Mouse (Mus musculus): ENCODE results near the gene Fam131a. TPM values are rescaled to one million over a fixed set of nuclear protein-coding genes. Genes with fewer than 3 reads are reported as not detected.

Fam131a gene
- total and polyA plus RNA-seq, 3 experiments = not detected

DNA sequence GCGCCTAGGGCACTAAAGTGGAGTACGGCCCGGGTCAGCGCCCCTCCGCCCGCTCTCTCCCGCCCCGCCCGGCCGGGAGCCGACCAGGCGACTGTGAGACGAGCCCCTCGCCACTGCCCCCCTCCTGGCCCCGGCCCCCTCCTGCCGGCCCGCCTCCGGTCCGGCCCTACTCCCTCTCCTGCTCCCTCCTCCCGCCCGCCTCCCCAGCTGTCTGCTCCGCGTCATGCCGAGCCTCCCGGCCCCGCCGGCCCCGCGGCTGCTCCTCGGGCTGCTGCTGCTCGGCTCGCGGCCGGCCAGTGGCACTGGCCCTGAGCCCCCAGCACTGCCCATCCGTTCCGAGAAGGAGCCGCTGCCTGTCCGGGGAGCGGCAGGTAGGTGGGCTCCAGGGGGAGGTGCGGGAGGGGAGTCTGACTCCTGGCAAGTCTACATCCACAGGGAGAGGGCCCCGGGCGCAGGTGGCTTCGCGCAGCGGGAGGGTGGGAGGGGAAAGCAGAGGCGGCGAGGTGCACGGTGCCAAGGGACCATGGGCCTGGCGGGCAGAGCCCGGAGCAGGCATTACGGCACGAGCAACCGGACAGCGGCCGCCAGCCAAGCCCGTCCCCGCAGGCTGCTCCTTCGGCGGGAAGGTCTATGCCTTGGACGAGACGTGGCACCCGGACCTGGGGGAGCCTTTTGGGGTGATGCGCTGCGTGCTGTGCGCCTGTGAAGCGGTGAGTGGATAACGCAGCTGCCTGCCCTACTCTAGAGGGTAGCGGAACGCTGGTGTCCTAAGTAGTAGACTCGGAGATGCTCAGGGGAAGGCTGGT, 40.1 kb downstream of the Fam131a start, which contains the start of gene Chrd:
Gene Chrd, plus strand, starts transcription at position 203 of the 806 bp plus-strand sequence.
- Histone ChIP-seq H3K27ac (ENCODE audit: control insufficient read depth, low read depth, low read length) (no peak within 1 kb of the TSS), H3K4me3 (ENCODE audit: control insufficient read depth in 1 of 2, insufficient read depth in 1 of 2, low read depth in 2 of 2, low read length in 2 of 2) (no peak within 1 kb of the TSS), H3K9ac (ENCODE audit: control insufficient read depth, low read depth, low read length, poor library complexity, severe bottlenecking) (no peak within 1 kb of the TSS), H3K4me1 (ENCODE audit: control insufficient read depth in 1 of 2, insufficient read depth in 2 of 2, low read length in 2 of 2) (no peaks in the 10 kb centered on the region), H3K27me3 (ENCODE audit: control insufficient read depth in 1 of 2, insufficient read depth in 2 of 2, low read length in 2 of 2) (no peaks in the 10 kb centered on the region; a peak in 3 of 4 replicates), H3K9me3 (replicated peaks; ENCODE audit: insufficient read depth, low read length) (no peaks in the 10 kb centered on the region), H3K36me3 (ENCODE audit: control insufficient read depth in 1 of 2, insufficient read depth in 2 of 2, low read length in 2 of 2) (no peaks in the 10 kb centered on the region), H3K79me2 (ENCODE audit: control insufficient read depth, insufficient read depth, low read length, poor library complexity) (no peaks in the 10 kb centered on the region)
- TF ChIP-seq ZKSCAN1 (IDR thresholded peaks at IDR 0.05; ENCODE audit: low read depth, low read length) = no peak
- DNase-seq (ENCODE audit: low read depth, low spot score) = no peak

DNA sequence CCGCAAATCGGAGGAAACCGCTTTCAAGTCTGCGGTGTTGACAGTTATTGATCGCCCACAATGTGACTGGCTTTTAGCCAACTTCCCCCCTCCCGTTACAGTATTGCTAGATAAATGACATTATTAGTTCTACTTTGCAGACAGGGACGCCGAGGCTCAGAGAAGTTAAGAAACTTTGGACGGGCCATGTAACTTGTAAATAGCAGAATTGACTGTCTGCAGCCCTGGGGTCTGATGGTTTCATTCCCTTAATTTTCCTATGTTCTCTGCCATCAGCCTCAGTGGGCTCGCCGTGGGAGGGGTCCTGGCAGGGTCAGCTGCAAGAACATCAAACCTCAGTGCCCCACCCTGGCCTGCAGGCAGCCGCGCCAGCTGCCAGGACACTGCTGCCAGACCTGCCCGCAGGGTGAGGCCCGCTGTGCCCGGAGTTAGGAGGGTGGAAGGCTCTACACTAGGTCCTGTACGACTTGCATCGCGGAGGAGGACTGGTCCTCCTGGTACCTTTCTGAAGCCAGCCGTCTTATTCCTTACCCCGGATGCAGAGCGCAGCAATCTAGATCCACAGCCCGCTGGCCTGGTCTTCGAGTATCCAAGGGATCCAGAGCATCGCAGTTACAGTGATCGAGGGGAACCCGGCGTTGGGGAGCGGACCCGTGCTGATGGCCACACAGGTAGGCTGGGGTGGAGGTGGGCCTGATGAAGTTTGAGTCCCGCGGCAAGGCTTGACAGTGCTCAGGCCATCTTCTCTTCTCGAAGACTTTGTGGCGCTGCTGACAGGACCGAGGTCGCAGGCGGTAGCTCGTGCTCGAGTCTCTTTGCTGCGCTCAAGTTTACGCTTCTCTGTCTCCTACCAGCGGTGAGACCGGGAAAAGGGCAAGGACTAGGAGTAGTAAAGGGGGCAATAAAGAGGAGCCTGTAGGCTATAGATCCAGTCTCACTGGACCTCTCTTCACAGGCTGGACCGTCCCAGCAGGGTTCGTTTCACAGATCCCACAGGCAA, 41.0 kb downstream of the Fam131a start, which contains the start of gene Thpo:
Gene Thpo, minus strand, starts transcription at position 781 of the 1,000 bp plus-strand sequence.
- Histone ChIP-seq H3K36me3 (ENCODE audit: control insufficient read depth in 1 of 2, insufficient read depth in 2 of 2, low read length in 2 of 2) (no peaks in the 10 kb centered on the region), H3K79me2 (ENCODE audit: control insufficient read depth, insufficient read depth, low read length, poor library complexity) (no peaks in the 10 kb centered on the region), H3K9me3 (replicated peaks; ENCODE audit: insufficient read depth, low read length) (no peaks in the 10 kb centered on the region), H3K4me3 (ENCODE audit: control insufficient read depth in 1 of 2, insufficient read depth in 1 of 2, low read depth in 2 of 2, low read length in 2 of 2) (no peak within 1 kb of the TSS), H3K27ac (ENCODE audit: control insufficient read depth, low read depth, low read length) (no peak within 1 kb of the TSS), H3K4me1 (ENCODE audit: control insufficient read depth in 1 of 2, insufficient read depth in 2 of 2, low read length in 2 of 2) (no peaks in the 10 kb centered on the region), H3K27me3 (ENCODE audit: control insufficient read depth in 1 of 2, insufficient read depth in 2 of 2, low read length in 2 of 2) (no peaks in the 10 kb centered on the region; a peak in 3 of 4 replicates), H3K9ac (ENCODE audit: control insufficient read depth, low read depth, low read length, poor library complexity, severe bottlenecking) (no peak within 1 kb of the TSS)
- no peak for DNase-seq (ENCODE audit: low read depth, low spot score)
- TF ChIP-seq MYB (IDR thresholded peaks at IDR 0.05; ENCODE audit: low read depth, low read length) = no peak
- no peak for TF ChIP-seq JUND (IDR thresholded peaks at IDR 0.05; ENCODE audit: low read depth, low read length)
- no peak for TF ChIP-seq TBP (IDR thresholded peaks at IDR 0.05; ENCODE audit: low read depth, low read length)
- TF ChIP-seq MAZ (IDR thresholded peaks at IDR 0.05; ENCODE audit: low read depth, low read length) = no peak
- no peak for TF ChIP-seq UBTF (IDR thresholded peaks at IDR 0.05; ENCODE audit: borderline replicate concordance, insufficient read depth, low read depth, low read length)

DNA sequence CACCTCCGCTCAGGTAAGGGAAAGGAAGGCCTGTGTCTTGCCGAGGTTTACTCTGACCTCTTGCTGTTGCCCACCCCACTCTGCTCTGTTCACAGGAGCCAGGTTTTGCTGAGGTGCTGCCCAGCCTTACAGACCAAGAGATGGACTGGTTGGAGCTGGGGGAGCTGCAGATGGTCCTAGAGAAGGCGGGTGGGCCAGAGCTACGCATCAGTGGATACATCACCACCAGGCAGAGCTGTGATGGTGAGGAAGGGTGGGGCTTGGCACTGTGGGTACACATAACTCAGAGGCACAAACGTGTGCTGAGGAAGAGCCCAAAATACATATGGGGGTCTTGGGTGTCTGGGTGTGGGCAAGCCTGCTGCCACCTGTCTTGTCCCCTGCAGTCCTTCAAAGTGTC, 42.6 kb downstream of the Fam131a start:
- no peak for TF ChIP-seq E2F4 (IDR thresholded peaks at IDR 0.05; ENCODE audit: borderline replicate concordance, low read depth, low read length)
- TF ChIP-seq USF1 (IDR thresholded peaks at IDR 0.05; ENCODE audit: low read depth, low read length) = no peak
- TF ChIP-seq MAZ (IDR thresholded peaks at IDR 0.05; ENCODE audit: low read depth, low read length) = no peak
- TF ChIP-seq ZMIZ1 (IDR thresholded peaks at IDR 0.05; ENCODE audit: low read depth, low read length) = no peak
- no peak for TF ChIP-seq KAT2A (conservative IDR thresholded peaks at IDR 0.05; ENCODE audit: low read depth, low read length)
- no peak for TF ChIP-seq MXI1 (IDR thresholded peaks at IDR 0.05; ENCODE audit: low read depth, low read length)
- TF ChIP-seq SMC3 (IDR thresholded peaks at IDR 0.05; ENCODE audit: low read depth, low read length) = no peak
- no peak for TF ChIP-seq ETS1 (IDR thresholded peaks at IDR 0.05; ENCODE audit: low read depth, low read length)
- Histone ChIP-seq H3K9me3 (replicated peaks; ENCODE audit: insufficient read depth, low read length) (no peaks in the 10 kb centered on the region), H3K79me2 (ENCODE audit: control insufficient read depth, insufficient read depth, low read length, poor library complexity) (no peaks in the 10 kb centered on the region), H3K27ac (ENCODE audit: control insufficient read depth, low read depth, low read length) (no peak overlapping the region), H3K27me3 (ENCODE audit: control insufficient read depth in 1 of 2, insufficient read depth in 2 of 2, low read length in 2 of 2) (no peaks in the 10 kb centered on the region; a peak in 2 of 4 replicates), H3K4me3 (ENCODE audit: control insufficient read depth in 1 of 2, insufficient read depth in 1 of 2, low read depth in 2 of 2, low read length in 2 of 2) (no peak overlapping the region), H3K36me3 (ENCODE audit: control insufficient read depth in 1 of 2, insufficient read depth in 2 of 2, low read length in 2 of 2) (no peaks in the 10 kb centered on the region), H3K9ac (ENCODE audit: control insufficient read depth, low read depth, low read length, poor library complexity, severe bottlenecking) (no peak overlapping the region), H3K4me1 (ENCODE audit: control insufficient read depth in 1 of 2, insufficient read depth in 2 of 2, low read length in 2 of 2) (no peaks in the 10 kb centered on the region)
- no peak for DNase-seq (ENCODE audit: low read depth, low spot score)

Measured in MEL (cell line).